Mouse (Mus musculus): ENCODE measurements around the gene Ptprd.

DNA sequence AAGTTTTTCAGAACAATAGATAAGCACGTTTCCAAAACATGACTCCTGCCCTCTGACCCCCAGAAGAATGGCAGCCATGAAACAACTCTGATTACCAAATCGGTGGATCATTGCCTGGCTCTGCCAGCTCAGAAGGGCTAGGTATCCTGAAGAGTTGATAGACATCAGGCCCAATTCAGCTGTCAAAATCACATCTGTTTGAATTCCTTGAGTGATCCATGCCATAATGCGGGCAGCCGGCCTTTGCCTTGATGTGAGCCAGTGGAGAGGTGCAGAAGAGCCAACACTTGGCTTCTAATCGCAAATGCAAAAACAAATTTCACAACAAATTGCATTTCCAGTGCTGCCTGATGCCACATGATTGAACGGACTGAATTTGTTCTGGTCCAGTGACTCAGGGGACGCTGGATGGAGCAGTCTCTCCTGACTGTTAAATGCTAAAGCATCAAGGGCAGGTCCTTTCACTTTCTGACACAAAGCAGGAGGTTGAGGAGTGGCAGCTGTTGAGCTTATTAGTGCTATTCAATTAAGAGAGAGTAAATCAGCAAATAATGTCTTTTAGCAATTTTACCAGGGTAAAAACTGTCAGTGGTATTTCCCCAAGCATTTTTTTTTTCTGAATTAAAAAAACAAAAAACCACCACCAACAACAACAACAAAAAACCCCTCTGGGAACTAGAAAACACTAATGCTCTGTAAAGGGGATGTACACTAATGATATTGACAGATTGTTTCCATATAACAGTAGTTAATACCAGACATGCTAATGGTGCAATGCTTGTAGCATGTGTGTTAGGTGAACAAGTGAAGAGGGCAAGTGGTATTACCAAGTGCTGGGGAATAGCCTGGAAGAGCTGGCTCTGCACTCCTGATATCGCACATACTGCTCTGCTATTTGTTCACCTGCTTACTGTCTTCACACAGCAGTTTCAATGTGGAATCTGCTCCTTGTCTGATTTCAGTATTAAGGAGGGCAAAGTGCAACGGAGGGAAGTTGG lies 1413.5 kb downstream of the Ptprd start:
- TF ChIP-seq CTCF (IDR thresholded peaks at IDR 0.05; ENCODE audit: borderline replicate concordance, extremely low read depth, insufficient read depth, insufficient read length) = no peak
- TF ChIP-seq POLR2A (IDR thresholded peaks at IDR 0.05; ENCODE audit: borderline replicate concordance, extremely low read depth, insufficient read depth, insufficient read length, poor library complexity, severe bottlenecking) = no peak
